Mouse (Mus musculus): ENCODE results near the gene Tox2.

DNA sequence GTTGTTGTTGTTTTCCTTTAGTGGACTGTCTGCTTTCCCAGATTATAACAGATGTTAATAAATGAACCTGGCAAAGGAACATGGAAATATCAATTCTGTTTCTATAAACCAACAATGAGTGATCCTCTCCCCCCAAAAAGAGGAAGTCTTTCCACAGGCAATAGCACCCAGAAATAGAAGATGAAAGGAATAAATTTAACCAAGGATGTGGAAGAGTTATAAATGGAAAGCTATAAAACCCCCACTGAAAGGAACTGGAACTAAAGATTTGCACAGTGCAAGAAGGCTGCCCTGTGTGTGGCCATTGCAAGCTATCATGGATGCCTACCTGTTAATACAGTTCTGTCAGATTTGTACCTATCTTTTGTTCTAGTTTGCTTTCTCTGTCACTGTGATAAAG is 64.2 kb downstream of the Tox2 start:
- TF ChIP-seq CTCF (IDR thresholded peaks at IDR 0.05; ENCODE audit: control insufficient read depth, insufficient read depth, low read length), result no peak
- no peak for TF ChIP-seq POLR2A (IDR thresholded peaks at IDR 0.05; ENCODE audit: borderline replicate concordance, control insufficient read depth, low read depth, low read length)
